ENCODE assay signal across 8 mouse cellular contexts in genomic region chr10:37357304-37358060, GRCm38 (mm10).
DNase-seq lines count a peak whose midpoint lies in the region; ATAC-seq and TF ChIP-seq lines count a peak whose summit lies in the region.

No protein-coding gene starts in this region.

- TF ChIP-seq POLR2A in cortical plate, adult 2 months (IDR thresholded peaks at IDR 0.05; ENCODE audit: extremely low read depth, insufficient read depth, low read length) = no peak

- H3K27ac ChIP-seq in cortical plate, adult 2 months (ENCODE audit: insufficient read depth, low read length) = no peak overlapping the region
- H3K27ac ChIP-seq in hindbrain, embryonic 16.5 days (ENCODE audit: low read depth, low read length) = peak overlapping the region; percentile 59; the same call in 1 of the 2 replicates
- H3K27ac ChIP-seq in limb, embryonic 15.5 days = peak overlapping the region; percentile 77
- no peak overlapping the region; the same call in 1 of the 2 replicates for H3K27ac ChIP-seq in stomach, postnatal 0 days (replicated peaks)

- H3K4me2 ChIP-seq in hindbrain, embryonic 16.5 days (ENCODE audit: low read length) = no peak overlapping the region
- no peak overlapping the region for H3K4me2 ChIP-seq in limb, embryonic 15.5 days
- H3K4me2 ChIP-seq in stomach, postnatal 0 days (replicated peaks; ENCODE audit: low read depth) = no peak overlapping the region

- H3K27me3 ChIP-seq in hindbrain, embryonic 16.5 days (replicated peaks; ENCODE audit: control insufficient read depth, insufficient read depth, low read length) = no peaks in the 10 kb centered on the region
- H3K27me3 ChIP-seq in limb, embryonic 15.5 days = no peaks in the 10 kb centered on the region
- no peaks in the 10 kb centered on the region for H3K27me3 ChIP-seq in stomach, postnatal 0 days (ENCODE audit: control insufficient read depth, insufficient read depth, low read length)

- H3K9me3 ChIP-seq in hindbrain, embryonic 16.5 days (ENCODE audit: control insufficient read depth, low read length) = no peaks in the 10 kb centered on the region
- no peaks in the 10 kb centered on the region for H3K9me3 ChIP-seq in limb, embryonic 15.5 days
- H3K9me3 ChIP-seq in stomach, postnatal 0 days (ENCODE audit: control insufficient read depth, low read length) = no peaks in the 10 kb centered on the region

- DNase-seq in layer of hippocampus, adult 11-12 months (ENCODE audit: low spot score) = peak; percentile 62
- no peak for DNase-seq in layer of hippocampus, adult 9-10 months (ENCODE audit: low spot score)
- DNase-seq in stomach, postnatal 0 days (ENCODE audit: low spot score) = no peak
- no peak for DNase-seq in ovary, postnatal 36 days (ENCODE audit: low spot score)

- TF ChIP-seq EP300 in stomach, postnatal 0 days (optimal IDR thresholded peaks at IDR 0.05) = no peak

- peak; percentile 98 for ATAC-seq in hindbrain, embryonic 16.5 days
- ATAC-seq in limb, embryonic 15.5 days (ENCODE audit: insufficient number of reproducible peaks, low FRiP score, low TSS enrichment, low read depth) = no peak
- ATAC-seq in stomach, postnatal 0 days (ENCODE audit: low FRiP score, low TSS enrichment) = peak; percentile 35; the same call in 1 of the 2 replicates
- ATAC-seq in megakaryocyte-erythroid progenitor cell, adult 5-6 weeks (replicated peaks; ENCODE audit: low FRiP score, low TSS enrichment, poor library complexity, severe bottlenecking) = no peak

- WGBS in hindbrain, embryonic 16.5 days = 43% methylated on average over 6 of the region's 6 CpGs
- 35% methylated on average over 6 of the region's 6 CpGs for WGBS in limb, embryonic 15.5 days
- WGBS in stomach, postnatal 0 days = 36% methylated on average over 6 of the region's 6 CpGs

- TF ChIP-seq CTCF in cortical plate, adult 2 months (IDR thresholded peaks at IDR 0.05; ENCODE audit: extremely low read depth, insufficient read depth, low read length) = peak; percentile 35
- peak; percentile 29; the same call in 1 of the 2 replicates for TF ChIP-seq CTCF in stomach, postnatal 0 days (IDR thresholded peaks at IDR 0.05; ENCODE audit: low read depth)

- H3K9ac ChIP-seq in hindbrain, embryonic 16.5 days (ENCODE audit: low read depth, low read length) = no peak overlapping the region
- no peak overlapping the region for H3K9ac ChIP-seq in limb, embryonic 15.5 days
- no peak overlapping the region for H3K9ac ChIP-seq in stomach, postnatal 0 days (ENCODE audit: low read length)

- H3K4me1 ChIP-seq in cortical plate, adult 2 months (ENCODE audit: control insufficient read depth, insufficient read depth, low read length) = no peaks in the 10 kb centered on the region
- H3K4me1 ChIP-seq in hindbrain, embryonic 16.5 days (ENCODE audit: control insufficient read depth, insufficient read depth, low read depth, low read length) = peaks cover 3% of the 10 kb centered on the region; the same call in 1 of the 2 replicates
- peaks cover 14% of the 10 kb centered on the region for H3K4me1 ChIP-seq in limb, embryonic 15.5 days
- H3K4me1 ChIP-seq in stomach, postnatal 0 days (replicated peaks; ENCODE audit: control insufficient read depth, insufficient read depth) = no peaks in the 10 kb centered on the region; the same call in 1 of the 2 replicates

- H3K36me3 ChIP-seq in hindbrain, embryonic 16.5 days (ENCODE audit: control insufficient read depth, insufficient read depth, low read length) = no peaks in the 10 kb centered on the region
- no peaks in the 10 kb centered on the region for H3K36me3 ChIP-seq in limb, embryonic 15.5 days
- H3K36me3 ChIP-seq in stomach, postnatal 0 days (ENCODE audit: control insufficient read depth, insufficient read depth, low read length) = no peaks in the 10 kb centered on the region

- H3K4me3 ChIP-seq in cortical plate, adult 2 months (ENCODE audit: insufficient read depth, low read length) = no peak overlapping the region
- no peak overlapping the region for H3K4me3 ChIP-seq in hindbrain, embryonic 16.5 days (ENCODE audit: low read length)
- no peak overlapping the region for H3K4me3 ChIP-seq in limb, embryonic 15.5 days
- no peak overlapping the region for H3K4me3 ChIP-seq in stomach, postnatal 0 days (ENCODE audit: low read depth, low read length)

Comparison
In these comparisons a context has a peak if more than half of its experiments do, and no peak if none do; other contexts are left out.
1. H3K27ac ChIP-seq: peak in hindbrain, embryonic 16.5 days (single experiment) and limb, embryonic 15.5 days (single experiment); none in cortical plate, adult 2 months (single experiment) and stomach, postnatal 0 days (single experiment).
2. ATAC-seq: peak in hindbrain, embryonic 16.5 days (single experiment) and stomach, postnatal 0 days (single experiment); none in limb, embryonic 15.5 days (single experiment) and megakaryocyte-erythroid progenitor cell, adult 5-6 weeks (single experiment).